In the genomic region with DNA sequence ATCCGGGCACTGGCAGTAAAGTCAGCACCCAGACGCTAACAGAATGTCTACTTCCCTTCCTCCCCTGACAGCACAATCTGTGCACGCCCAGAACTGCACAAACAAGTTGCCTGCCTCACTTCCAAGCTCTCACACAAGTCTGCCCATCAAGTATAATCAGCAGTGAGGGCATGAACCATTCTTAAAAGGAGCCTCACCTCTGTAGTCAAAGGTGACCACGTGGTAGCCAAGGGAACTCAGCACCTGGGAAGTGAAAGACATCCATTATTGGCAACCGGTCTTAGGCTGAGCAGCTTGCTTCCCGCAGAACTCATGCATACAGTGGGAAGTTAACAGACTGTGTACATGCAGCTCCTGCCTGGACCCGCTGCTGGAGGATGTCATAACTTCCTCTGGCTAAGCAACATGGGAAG, we compare ENCODE assay signal across 16 mouse cellular contexts. TPM values are rescaled to one million over a fixed set of nuclear protein-coding genes. Genes with fewer than 3 reads are reported as not detected.
DNase-seq lines count a peak whose midpoint lies in the region; ATAC-seq and TF ChIP-seq lines count a peak whose summit lies in the region.
"Had no signal": no experiment of that assay in that cellular context is flagged by ENCODE, and none has a peak within 500 bp of the region (broad histone marks: within the 10 kb centered on the region; RNA-seq: fewer than 3 reads in every experiment).

No protein-coding gene starts in this region.

- no peaks in the 10 kb centered on the region for H3K9me3 ChIP-seq in stomach, postnatal 0 days (ENCODE audit: control insufficient read depth, low read length)
- H3K9me3 ChIP-seq: embryonic facial prominence, embryonic 12.5 days; forebrain, embryonic 10.5 days; neural tube, embryonic 12.5 days had no signal

- H3K4me2 ChIP-seq in stomach, postnatal 0 days (replicated peaks; ENCODE audit: low read depth), result no peak overlapping the region
- H3K4me2 ChIP-seq: embryonic facial prominence, embryonic 12.5 days; heart, embryonic 11.5 days; neural tube, embryonic 12.5 days had no signal

- DNase-seq in kidney, postnatal 36 days, result peak; percentile 16 to 25
- no peak for DNase-seq in kidney, postnatal 10 days
- peak; percentile 5 for DNase-seq in thymus, postnatal 4 days
- DNase-seq in thymus, postnatal 25 days, result no peak
- DNase-seq in layer of hippocampus, adult 9-11 months, result peak; percentile 83
- peak; percentile 45 for DNase-seq in stomach, postnatal 0 days (ENCODE audit: low spot score)
- DNase-seq in cerebellum, adult 2 months, result no peak
- DNase-seq in cerebellum, postnatal 25 days, result no peak
- DNase-seq: cerebellum, postnatal 14 days; kidney, postnatal 25 days; left cerebral cortex, postnatal 4 days had no signal

- H3K9ac ChIP-seq in stomach, postnatal 0 days (ENCODE audit: low read length), result no peak overlapping the region
- H3K9ac ChIP-seq: embryonic facial prominence, embryonic 12.5 days; neural tube, embryonic 12.5 days had no signal

- 36% methylated on average over 7 of the region's 7 CpGs for WGBS in stomach, postnatal 0 days
- WGBS in cerebellum, adult 2 months, result 73% methylated on average over 7 of the region's 7 CpGs

- ATAC-seq in stomach, postnatal 0 days (ENCODE audit: low FRiP score, low TSS enrichment), result peak; percentile 81
- ATAC-seq: midbrain, embryonic 16.5 days had no signal

- no peak for TF ChIP-seq POLR2A in cerebellum, adult 2 months (IDR thresholded peaks at IDR 0.05; ENCODE audit: borderline replicate concordance, insufficient read depth, low read length)

- no peak for TF ChIP-seq CTCF in stomach, postnatal 0 days (IDR thresholded peaks at IDR 0.05; ENCODE audit: low read depth)
- no peak for TF ChIP-seq CTCF in cerebellum, adult 2 months (IDR thresholded peaks at IDR 0.05; ENCODE audit: borderline replicate concordance, insufficient read depth, low read depth, low read length)

- no peaks in the 10 kb centered on the region for H3K27me3 ChIP-seq in stomach, postnatal 0 days (ENCODE audit: control insufficient read depth, insufficient read depth, low read length)
- no peaks in the 10 kb centered on the region for H3K27me3 ChIP-seq in cerebellum, adult 2 months (ENCODE audit: control insufficient read depth, insufficient read depth, low read length)
- H3K27me3 ChIP-seq: embryonic facial prominence, embryonic 12.5 days; neural tube, embryonic 12.5 days had no signal

- no peak for TF ChIP-seq EP300 in stomach, postnatal 0 days (optimal IDR thresholded peaks at IDR 0.05)

- no peak overlapping the region for H3K4me3 ChIP-seq in stomach, postnatal 0 days (ENCODE audit: low read depth, low read length)
- H3K4me3 ChIP-seq in cerebellum, adult 2 months (replicated peaks; ENCODE audit: insufficient read depth, low read depth, low read length), result no peak overlapping the region
- H3K4me3 ChIP-seq: embryonic facial prominence, embryonic 12.5 days; forebrain, embryonic 10.5 days; neural tube, embryonic 12.5 days had no signal

- peak overlapping the region; percentile 40; the same call in 1 of the 2 replicates for H3K27ac ChIP-seq in stomach, postnatal 0 days (replicated peaks)
- H3K27ac ChIP-seq in cerebellum, adult 2 months (ENCODE audit: insufficient read depth, low read length), result no peak overlapping the region
- H3K27ac ChIP-seq: embryonic facial prominence, embryonic 12.5 days; forebrain, embryonic 10.5 days; neural tube, embryonic 12.5 days had no signal

- H3K36me3 ChIP-seq in stomach, postnatal 0 days (ENCODE audit: control insufficient read depth, insufficient read depth, low read length), result peaks cover 2% of the 10 kb centered on the region; the same call in 1 of the 2 replicates

- H3K4me1 ChIP-seq in stomach, postnatal 0 days (replicated peaks; ENCODE audit: control insufficient read depth, insufficient read depth), result no peaks in the 10 kb centered on the region
- H3K4me1 ChIP-seq in cerebellum, adult 2 months (ENCODE audit: control insufficient read depth, insufficient read depth, low read length), result no peaks in the 10 kb centered on the region
- H3K4me1 ChIP-seq: embryonic facial prominence, embryonic 12.5 days; forebrain, embryonic 10.5 days; neural tube, embryonic 12.5 days had no signal

RNA-seq across cellular contexts. Expression of a gene that starts 55.5 kb away (rescaled TPM):
- polyA plus RNA-seq in stomach, postnatal 0 days (2015; fragmentation: Nextera tagmentation; extraction: Ambion mirVana), result 109 and 115 TPM in 2 replicates
- 134 and 144 TPM in 2 replicates for polyA plus RNA-seq in cerebellum, adult 2 months (2012; rRNA removed)

Comparison
In these comparisons a context has a peak if more than half of its experiments do, and no peak if none do; other contexts are left out.
1. DNase-seq: peak in kidney, postnatal 36 days (2 of 2), thymus, postnatal 4 days (single experiment), layer of hippocampus, adult 9-11 months (single experiment) and stomach, postnatal 0 days (single experiment); none in kidney, postnatal 10 days (single experiment), thymus, postnatal 25 days (single experiment), cerebellum, adult 2 months (0 of 2) and cerebellum, postnatal 25 days (0 of 2).